Mouse (Mus musculus) induced T-regulatory cell, adult 2 months (primary cell): ENCODE measurements around the gene Ccdc186.

ENCODE experiments used
- DNase-seq: peaks from one replicate; pipeline ENCODE4 v3.0.0-alpha.2; 2012; ENCODE audit warnings: low read depth

Gene Ccdc186

GRCm38 (mm10) chr19:56821798-56822447 lies at the start of gene Ccdc186:
TSS of gene Ccdc186 (minus strand) at chr19:56822190.
- peak; percentile 97 for DNase-seq

GRCm38 (mm10) chr19:56867701-56868100 lies 45.7 kb upstream of the Ccdc186 start:
- DNase-seq, result no peak

GRCm38 (mm10) chr19:56856455-56856854 lies 34.5 kb upstream of the Ccdc186 start:
- DNase-seq, result no peak

- no peak for DNase-seq
These were observed 30.6 kb upstream of the Ccdc186 start for GRCm38 (mm10) chr19:56852590-56852989.

GRCm38 (mm10) chr19:56842974-56843373 lies 21.0 kb upstream of the Ccdc186 start:
- DNase-seq, result no peak

GRCm38 (mm10) chr19:56838942-56839706 lies 17.1 kb upstream of the Ccdc186 start:
- DNase-seq, result no peak

- no peak for DNase-seq
These were observed 13.3 kb upstream of the Ccdc186 start for GRCm38 (mm10) chr19:56835340-56835739.

- DNase-seq, result no peak
These were observed 8.2 kb upstream of the Ccdc186 start for GRCm38 (mm10) chr19:56830163-56830562.

- no peak for DNase-seq
These were observed 7.3 kb upstream of the Ccdc186 start for GRCm38 (mm10) chr19:56829267-56829666.

- no peak for DNase-seq
These were observed 6.3 kb upstream of the Ccdc186 start for GRCm38 (mm10) chr19:56828305-56828704.

- no peak for DNase-seq
These were observed 4.1 kb upstream of the Ccdc186 start, which contains the start of gene Tdrd1 for GRCm38 (mm10) chr19:56826047-56826631. TSS of gene Tdrd1 (plus strand) at chr19:56826209.

- no peak for DNase-seq
These were observed 452 bp upstream of the Ccdc186 start for GRCm38 (mm10) chr19:56822448-56822836.

GRCm38 (mm10) chr19:56821040-56821797 lies 771 bp downstream of the Ccdc186 start:
- DNase-seq, result peak; percentile 69

- no peak for DNase-seq
These were observed 4.0 kb downstream of the Ccdc186 start for GRCm38 (mm10) chr19:56817851-56818526.

GRCm38 (mm10) chr19:56813360-56813759 lies 8.6 kb downstream of the Ccdc186 start:
- DNase-seq, result no peak

GRCm38 (mm10) chr19:56811590-56811989 lies 10.4 kb downstream of the Ccdc186 start:
- DNase-seq, result peak; percentile 31

GRCm38 (mm10) chr19:56810641-56811146 lies 11.3 kb downstream of the Ccdc186 start:
- DNase-seq, result no peak

GRCm38 (mm10) chr19:56808771-56809170 lies 13.2 kb downstream of the Ccdc186 start:
- DNase-seq, result peak; percentile 23

GRCm38 (mm10) chr19:56807122-56807521 lies 14.9 kb downstream of the Ccdc186 start:
- DNase-seq, result no peak

- no peak for DNase-seq
These were observed 16.6 kb downstream of the Ccdc186 start for GRCm38 (mm10) chr19:56805366-56805765.

- no peak for DNase-seq
These were observed 19.6 kb downstream of the Ccdc186 start for GRCm38 (mm10) chr19:56802352-56802746.
